Mouse (Mus musculus): ENCODE measurements around the gene Lrrc28.

Lrrc28 gene

DNA sequence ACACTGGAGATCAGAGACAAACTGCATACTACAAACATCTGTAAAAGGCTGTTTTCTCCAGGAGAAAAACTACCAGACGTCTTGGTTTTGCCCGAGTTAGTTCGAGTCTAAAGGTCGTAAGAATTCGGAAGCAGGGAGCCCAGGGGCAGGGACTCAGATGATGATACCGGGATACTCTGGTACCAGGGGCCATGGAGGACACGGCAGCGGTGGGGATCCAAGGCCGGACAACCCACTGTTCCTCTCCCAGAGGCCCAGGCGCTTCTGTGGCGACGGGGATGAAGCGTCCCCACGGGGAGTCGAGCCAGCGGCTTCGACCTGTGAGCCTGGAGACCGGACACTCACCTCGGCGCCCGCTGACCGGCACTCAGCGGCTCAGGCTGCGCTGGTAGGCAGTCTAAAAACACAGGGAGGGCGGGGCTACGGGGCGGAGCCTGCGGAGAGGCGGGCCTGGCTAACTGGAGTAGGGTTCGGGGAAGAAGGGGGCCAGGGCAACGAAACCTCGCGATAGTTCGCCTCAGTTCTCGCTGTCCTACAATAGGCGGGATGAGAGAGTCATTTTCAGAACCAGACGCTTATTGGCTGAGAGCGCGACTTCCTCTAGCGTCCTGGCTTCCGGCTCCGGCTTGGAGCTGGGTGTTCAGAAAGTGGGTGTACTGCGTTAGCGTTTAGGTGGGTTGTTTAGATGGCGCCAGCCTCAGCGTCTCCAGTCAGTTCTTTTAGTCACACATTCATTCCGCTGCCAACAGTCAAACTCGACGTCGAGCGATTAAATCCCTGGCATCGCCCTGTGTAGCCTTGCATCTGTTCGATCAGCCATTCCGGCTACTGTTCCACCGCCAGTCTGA is at the start of gene Lrrc28:
TSS of gene Lrrc28 (minus strand) at position 436 of the 848 bp plus-strand sequence.
- peak; percentile 99 for DNase-seq

DNA sequence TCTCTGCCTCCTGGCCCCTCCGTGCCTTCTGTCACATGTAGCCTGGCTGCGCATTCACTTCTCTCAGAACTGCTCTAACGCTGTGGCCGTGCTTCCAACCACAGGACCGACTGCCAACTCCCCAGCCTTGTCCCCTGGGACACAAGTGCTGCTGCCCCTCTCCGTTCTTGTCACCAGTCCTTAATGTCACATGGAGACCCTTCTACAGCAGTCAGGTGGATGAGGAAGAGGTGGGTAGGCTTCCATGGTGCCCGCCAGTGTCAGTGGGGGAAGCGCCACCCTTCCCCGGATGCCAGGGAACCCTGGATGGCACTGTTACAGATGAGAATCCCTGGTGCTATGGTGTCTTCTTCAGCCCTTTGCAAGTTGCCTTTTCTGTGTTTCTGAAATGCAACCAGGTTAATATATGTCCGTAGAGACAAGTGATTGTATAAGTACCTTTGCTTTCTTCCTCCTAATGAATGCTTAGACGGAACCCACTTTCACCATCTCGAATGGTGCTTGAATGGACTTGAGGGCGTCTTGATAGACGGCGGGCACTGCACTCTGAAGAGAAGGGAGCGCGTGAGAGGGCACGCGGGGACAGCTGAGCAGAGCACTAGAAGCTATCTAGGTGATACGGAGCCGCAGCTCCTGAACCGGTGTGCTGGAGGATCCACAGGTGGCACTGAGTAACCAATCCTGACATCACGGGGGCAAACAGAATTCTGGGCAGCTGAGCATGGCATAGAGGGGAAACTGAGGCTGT is 47.9 kb upstream of the Lrrc28 start:
- DNase-seq = no peak

DNA sequence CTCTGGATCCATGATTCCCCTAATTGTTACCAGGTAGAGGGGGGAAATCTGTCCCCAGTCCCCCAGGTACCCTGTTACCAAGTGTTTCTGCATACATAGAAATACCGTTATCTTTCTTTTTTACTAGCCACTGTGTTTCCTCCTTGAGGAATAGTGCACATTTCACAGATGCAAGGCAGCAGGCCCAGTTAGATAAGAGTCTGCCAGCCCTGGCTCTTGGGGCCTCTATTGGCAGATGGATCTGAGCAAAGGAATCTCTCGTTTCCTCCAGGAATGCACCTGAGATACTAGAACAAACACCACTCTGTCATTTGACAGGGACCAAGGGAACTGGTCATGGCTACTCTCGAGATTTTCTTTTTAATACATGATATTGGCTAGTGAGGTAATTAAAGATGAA is 47.1 kb upstream of the Lrrc28 start:
- DNase-seq = no peak

DNA sequence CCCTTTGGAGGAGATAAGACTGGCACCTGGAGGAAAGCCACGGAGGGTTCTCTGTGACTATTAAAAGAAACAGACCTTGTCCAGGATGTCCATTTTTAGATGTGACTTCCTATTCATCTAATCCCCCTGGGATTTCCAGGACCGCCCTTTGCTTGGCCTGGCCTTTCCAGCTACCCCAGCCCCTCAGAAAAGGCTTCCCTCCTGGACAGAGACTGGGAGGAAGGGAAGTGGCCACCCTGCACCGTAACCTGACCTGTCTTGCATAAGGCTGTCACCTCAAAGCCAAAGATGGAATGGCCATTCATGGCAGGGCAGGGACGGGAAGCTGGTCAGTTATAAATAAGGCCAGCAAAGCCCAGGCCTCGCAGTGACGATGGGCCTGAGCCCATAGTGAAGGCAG is 46.0 kb upstream of the Lrrc28 start:
- DNase-seq = no peak

DNA sequence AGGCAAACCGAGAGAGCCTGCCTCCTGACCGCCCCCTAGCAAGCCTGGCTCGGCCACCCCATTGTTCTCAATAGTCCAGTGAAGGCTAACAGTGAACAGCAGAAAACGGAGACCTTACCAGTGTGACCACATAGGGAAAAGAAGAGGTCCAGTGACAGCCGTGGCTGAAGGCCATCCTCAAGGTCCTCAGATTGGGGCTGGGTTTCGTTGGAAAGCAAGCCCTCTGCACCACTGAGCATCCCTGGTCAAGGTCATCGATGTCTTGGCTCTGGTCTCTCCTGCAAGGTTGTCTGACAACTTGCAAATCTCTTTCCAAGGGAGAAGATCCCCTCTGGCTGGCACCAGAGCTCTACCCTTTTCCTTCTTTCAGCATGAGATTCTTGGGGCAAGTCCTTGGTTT is 44.7 kb upstream of the Lrrc28 start:
- no peak for DNase-seq

DNA sequence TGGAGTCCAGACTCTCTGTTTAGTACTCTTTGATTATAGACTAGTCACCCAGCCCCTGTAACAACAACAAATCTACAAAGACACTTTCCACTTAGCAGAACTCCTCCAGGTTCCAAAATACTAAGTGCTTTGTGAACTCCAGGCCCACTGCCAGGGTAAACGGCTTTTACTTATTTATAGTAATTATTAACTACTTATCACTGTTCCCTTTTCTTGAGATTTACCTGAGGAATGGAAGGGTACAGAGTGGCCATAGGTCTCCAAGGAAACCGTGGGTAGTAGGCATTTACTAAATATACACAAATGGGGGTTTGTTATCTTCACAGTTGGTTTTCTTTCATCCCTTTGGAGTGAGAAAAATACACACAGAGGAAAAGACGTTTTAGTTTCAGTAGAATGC is 43.2 kb upstream of the Lrrc28 start:
- DNase-seq = no peak

DNA sequence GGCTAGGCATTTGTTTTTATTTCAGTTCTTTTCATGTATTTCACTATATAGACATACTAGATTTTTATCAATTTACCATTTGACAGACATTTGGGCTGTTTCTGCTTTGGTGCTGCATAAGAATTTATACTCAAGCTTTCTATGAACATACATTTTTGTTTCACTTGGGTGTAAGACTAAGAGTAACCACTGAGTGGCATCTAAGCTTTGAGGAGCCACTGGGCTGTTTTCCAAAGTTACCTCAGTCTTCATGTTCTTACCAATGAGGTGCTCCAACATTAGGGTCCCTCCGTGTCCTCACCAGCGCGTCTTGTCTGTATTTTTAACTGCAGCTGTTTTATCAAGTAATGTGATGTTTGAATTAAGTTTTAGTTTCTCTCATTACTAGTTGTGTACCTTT is 41.5 kb upstream of the Lrrc28 start:
- DNase-seq = no peak

DNA sequence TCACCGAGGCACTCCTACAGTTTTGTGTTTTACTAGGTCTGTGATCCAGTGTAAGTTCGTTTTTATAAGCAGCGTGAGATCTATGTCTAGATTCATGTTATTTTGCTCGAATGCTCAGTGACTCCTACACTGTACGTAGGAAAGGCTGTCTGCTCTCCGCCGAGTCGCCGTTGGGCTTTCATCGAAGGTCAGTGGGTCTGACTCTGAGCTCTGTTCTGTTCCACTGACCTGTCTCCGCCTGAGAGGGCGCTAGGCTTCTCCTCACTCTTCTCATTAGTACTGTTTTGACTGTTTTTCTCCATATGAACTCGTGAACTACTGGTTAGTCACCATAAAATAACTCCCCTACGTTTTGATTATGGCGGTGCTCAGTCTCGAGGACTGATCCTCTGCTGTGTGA is 37.9 kb upstream of the Lrrc28 start:
- no peak for DNase-seq

DNA sequence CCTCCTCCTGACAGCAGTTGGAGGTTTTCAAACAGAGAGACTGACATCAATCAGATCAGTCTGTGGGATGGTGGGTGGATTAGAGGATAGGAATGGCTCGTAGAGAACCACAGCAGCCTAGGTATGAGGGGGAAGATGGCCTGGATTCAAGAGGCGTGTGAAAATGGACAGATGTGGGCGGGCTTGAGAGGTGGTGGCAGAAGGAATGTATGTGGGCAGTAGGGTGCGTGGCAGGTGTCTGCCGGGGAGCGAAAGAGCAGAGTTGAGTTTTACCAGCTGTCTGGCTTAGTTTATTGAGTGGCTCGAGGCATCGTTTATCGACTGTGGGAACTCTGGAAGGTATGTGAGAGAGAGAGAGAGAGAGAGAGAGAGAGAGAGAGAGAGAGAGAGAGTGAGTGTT is 36.0 kb upstream of the Lrrc28 start:
- no peak for DNase-seq

DNA sequence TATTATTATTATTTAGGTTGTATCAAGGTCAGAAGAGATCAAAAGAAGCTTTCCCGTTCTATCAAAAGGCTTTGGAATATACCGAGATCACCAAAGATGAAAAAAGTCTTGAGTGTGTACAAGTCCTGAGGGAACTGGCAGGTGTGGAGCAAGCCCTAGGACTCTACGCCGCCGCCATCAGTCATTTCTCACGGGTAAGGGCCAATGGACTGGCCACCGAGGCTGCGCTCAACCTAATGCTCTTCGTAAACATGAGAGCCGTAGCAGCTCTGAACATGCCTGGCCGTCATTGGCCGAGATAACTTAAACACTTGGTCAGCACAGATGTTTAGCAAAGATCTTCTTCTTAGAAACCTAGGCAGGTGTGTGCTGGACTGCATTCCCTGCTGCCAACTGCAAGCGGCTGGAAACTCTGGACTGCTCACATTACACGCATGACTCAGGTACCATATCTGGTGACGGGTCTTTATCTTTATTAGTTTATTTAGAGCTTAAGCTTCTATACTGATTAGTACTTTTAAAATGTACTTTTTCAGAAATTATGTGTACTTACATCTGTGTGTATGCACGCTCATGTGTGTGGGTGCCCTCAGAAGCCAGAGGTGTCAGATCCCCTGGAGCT is 33.9 kb upstream of the Lrrc28 start:
- DNase-seq = no peak

DNA sequence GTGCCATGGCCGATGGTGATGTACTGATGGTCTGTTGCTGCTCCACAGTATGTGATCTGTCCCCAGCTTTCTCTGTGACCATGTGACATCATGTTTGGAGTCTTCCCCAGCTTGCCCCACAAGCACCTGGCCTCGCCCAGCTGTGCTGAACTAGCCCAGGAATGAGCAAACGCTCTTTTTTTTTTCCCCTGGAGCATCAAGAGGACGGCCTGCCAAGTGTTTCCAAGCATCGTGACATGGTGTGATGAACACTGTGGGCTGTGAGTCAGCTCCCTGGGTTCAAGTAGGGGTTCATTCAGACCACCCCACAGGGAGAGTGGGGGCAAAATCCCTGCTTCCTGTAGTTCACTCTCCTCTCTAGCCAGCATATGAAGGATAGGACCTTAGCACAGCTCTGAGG is 28.6 kb upstream of the Lrrc28 start:
- no peak for DNase-seq

DNA sequence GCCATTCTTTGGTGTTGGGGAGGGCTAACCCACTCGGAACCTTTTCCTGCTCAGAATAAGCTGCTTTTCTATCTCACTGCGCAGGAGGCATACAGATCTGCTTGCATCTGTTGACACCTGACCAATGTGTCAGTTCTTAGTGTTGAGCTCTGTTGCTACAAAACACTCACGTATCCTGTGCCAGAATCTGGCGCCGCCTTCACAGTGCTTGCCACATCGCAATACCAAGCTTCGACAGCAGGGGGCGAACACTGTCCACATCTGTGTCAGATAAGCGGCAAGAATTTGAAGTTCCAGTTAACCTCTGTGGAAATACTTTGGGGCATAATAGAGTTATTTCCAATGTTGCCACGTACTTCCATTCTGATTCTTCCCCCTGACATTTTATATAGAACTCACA is 27.6 kb upstream of the Lrrc28 start:
- DNase-seq = peak; percentile 92

DNA sequence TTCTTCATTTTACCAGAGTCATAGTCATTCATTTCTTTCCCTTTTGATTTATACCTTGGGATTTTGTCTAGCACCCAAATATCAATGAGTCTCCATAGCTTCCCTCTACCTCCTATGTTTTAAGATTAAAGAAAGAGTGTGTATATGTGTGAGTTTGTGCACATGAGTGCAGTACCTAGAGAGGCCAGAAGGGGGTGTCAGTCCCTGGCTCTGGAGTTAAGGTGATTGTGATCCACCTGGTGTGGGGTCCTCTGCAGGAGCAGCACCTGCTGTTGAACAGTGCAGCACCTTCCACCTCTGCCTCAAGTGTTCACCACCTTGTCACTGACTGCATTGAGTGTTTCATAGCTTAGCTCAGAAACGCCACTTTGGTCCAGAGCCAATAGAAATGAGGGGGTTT is 25.9 kb upstream of the Lrrc28 start:
- no peak for DNase-seq

DNA sequence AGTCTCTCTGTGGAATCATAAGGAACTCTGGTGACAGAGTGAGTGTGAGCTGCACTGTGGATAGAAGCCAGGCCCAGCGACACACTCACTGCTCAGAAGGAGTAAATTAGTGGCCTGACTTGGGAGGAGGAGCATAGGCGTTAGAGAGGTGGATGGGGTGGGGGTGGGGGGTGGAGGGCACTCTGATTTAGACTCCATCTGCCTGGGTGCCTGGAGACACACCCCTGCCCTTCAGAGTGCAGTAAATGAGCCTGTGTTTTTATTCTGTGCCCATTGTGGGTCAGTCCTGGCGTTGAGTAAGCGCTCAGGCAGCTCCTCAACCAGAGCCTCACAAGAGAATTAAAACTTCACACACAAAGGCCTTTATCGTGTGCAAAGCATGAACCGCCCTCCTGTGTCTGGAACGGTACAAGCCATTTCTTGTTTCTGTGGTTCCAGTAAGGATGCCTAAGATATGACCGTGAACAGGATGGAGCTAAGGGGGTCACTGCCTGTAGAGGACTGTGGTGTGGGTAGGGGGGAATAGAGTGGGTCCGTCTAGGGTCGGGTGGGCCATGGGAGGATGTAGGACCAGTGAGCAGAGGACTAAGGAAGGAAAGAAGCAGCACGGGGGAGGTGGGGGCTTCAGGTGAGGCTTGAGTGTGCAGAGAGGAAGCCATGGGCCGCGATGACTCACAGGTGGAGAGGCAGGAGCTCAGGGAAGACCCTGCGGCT is 19.1 kb upstream of the Lrrc28 start:
- DNase-seq = no peak

DNA sequence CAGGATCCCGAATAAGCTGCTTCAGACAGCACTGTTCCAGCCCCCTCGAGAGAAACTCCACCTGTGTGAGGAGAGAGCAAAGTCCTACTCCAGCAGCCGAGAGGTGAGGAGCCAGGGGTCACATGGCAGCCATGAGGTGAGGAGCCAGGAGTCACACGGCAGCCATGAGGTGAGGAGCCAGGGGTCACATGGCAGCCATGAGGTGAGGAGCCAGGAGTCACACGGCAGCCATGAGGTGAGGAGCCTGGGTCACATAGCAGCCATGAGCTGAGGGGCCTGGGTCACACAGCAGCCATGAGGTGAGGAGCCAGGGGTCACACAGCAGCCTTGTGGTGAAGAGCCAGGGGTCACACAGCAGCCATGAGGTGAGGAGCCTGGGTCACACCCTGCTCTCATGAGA is 17.4 kb upstream of the Lrrc28 start:
- DNase-seq = no peak

DNA sequence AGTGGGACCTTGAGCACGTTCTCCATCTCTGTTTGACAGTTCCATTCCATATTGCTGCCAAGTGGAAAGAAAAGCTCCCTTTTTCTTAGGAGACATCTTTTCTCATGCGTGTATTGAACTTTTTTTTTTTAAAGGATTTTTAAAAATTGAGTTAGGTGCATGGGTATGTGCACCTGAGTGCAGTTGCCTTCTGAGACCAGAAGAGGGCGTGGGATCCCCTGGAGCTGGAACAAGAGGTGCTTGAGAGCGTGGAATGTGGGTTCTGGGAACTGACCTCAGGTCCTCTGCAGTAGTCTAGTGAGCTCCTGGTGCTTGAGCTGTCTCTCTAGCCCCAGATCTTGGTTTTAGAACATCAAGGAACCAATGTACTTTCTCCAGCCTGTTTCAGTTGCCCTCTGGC is 13.0 kb upstream of the Lrrc28 start:
- DNase-seq = no peak

DNA sequence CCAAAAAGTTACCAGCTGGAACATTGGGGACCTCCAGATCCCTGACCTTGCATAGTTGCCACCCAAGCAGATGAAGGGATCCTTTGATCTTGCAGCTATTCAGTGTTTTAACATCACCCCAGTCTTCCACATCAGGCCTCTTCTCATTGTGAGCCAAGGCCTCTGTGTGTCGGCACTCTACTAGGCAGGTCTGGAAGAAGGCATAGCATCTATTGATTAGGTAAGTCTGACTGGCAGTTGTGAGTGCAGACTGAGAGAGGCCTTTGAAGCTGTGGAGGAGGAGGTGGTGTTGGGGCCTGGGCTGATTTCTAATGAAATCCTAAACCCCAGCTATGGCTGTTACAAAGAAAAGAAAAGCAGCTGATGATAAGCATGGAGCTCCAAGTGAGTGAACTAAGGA is 10.1 kb upstream of the Lrrc28 start:
- DNase-seq = no peak

DNA sequence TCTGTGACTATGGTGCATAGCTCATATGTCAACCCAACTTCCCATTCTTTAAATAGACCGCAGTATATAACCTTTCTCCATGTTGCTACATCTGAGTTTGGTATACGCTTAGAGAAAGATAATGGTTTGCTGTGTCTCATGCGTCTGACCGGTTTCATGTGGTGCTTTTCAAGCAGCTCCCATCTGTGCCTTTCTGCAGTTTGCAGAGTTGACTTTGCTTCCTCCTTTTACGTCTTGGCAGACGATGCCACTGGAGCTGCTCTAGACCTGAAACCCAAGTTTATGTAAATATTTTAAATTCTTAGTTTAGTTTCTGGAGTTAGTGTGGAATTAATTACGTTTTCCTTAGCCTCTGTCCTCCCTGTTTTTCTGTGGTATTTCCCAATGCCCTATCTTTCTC is 9.6 kb upstream of the Lrrc28 start:
- no peak for DNase-seq

DNA sequence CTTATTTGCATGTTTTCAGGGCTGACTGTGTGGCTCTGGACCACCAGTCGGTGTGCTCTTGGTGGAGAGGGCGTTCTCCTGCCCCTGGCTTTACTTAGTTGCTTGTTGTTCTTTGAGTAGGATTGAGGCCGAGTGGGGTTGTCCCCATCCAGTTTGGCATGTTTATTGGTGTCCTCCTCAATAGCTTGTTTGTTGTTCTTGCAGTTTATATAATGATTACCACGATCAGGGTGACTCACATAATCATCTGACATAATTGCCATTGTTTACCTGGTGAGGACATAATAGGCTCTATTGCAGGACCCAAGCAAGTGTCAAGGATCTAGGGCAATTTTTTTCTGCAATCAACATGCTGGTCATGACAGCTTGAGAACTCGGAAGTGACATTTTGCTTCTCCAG is 7.1 kb upstream of the Lrrc28 start:
- DNase-seq = no peak

DNA sequence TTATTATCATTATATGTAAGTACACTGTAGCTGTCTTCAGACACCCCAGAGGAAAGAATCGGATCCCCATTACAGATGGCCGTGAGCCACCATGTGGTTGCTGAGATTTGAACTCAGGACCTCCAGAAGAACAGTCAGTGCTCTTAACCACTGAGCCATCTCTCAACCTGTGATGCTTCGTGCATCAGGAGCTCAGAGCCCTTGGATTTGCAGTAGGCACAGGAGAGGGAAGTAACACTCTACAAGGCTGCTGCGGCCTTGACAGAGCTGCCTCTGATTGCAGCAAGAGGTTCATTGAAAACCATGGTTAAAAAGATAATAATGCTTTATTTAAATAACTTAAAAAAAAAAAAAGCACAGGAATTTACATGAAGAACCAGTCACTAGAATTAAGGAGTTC is 3.3 kb upstream of the Lrrc28 start:
- no peak for DNase-seq

DNA sequence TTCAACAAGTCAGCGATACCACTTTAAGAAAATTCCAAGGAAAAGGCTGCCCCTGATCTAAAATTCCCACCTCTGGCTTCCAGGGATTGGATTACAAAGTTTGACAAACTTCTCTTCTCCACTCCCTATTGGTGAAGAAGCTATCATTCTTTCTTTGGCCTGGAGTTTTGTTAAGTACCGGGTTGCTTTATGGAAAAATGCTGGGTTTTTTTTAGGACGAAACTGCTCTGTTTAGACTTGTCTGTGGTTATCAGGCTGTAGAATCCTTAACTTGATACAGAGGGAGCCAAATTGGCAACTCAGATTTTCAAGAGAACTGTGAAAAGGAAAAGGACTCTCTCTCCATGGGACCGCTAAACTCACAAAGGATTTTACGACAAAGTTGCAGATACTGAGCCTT is 2.2 kb upstream of the Lrrc28 start, which contains the start of gene Ttc23:
TSS of gene Ttc23 (plus strand) at position 134 of the 400 bp plus-strand sequence.
- DNase-seq = no peak

DNA sequence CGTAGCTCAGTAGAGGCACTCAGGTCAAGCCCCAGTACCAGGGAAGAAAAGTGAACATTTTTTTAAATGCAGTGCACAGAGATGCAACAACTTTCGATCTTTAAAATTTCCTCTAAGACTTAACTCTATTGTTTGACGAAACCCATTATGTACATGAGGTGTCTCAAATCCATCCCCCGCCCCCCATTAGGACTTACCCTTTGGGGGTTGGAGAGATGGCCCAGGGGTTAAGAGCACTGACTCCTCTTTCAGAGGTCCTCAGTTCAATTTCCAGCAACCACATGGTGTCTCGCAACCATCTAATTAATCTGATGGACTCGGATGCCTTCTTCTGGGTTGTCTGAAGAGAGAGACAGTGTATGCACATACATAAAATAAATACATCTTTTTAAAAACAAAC is 1.1 kb upstream of the Lrrc28 start:
- DNase-seq = no peak

DNA sequence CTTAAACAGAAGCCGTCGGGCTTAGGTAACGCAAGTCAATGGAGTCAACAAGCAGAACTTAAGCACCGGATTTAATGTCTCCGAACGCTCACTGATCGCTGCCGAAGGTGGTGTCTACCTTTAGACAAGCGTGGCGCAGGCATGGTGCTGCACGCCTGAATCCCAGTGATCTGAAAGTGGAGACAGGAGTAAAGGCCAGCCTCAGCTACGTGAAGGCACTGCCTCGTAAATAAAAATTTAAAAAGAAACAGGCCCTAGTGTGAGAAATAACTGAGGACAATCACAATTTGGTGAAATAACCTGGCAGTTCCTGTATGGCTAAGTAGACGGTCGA is 580 bp upstream of the Lrrc28 start:
- DNase-seq = no peak

Data from right cerebral cortex, adult 18-20 months (tissue).